Comparison of ENCODE assay signal across 7 mouse cellular contexts in genomic region chr7:133805614-133806175, GRCm38 (mm10). TPM values are rescaled to one million over a fixed set of nuclear protein-coding genes. Genes with fewer than 3 reads are reported as not detected.
DNase-seq lines count a peak whose midpoint lies in the region; ATAC-seq and TF ChIP-seq lines count a peak whose summit lies in the region.

No protein-coding gene starts in this region.

- TF ChIP-seq CTCF in stomach, postnatal 0 days (IDR thresholded peaks at IDR 0.05; ENCODE audit: low read depth): peak; percentile 93

- no peak overlapping the region for H3K4me2 ChIP-seq in intestine, embryonic 14.5 days (ENCODE audit: low read length)
- no peak overlapping the region for H3K4me2 ChIP-seq in stomach, postnatal 0 days (replicated peaks; ENCODE audit: low read depth)

- ATAC-seq in frontal cortex, adult (ENCODE audit: low TSS enrichment): peak; percentile 94
- ATAC-seq in intestine, embryonic 14.5 days (replicated peaks; ENCODE audit: low FRiP score, low TSS enrichment, low read depth): no peak
- ATAC-seq in stomach, postnatal 0 days (ENCODE audit: low FRiP score, low TSS enrichment): peak; percentile 65

- H3K9me3 ChIP-seq in intestine, embryonic 14.5 days (ENCODE audit: control insufficient read depth, low read length): no peaks in the 10 kb centered on the region
- H3K9me3 ChIP-seq in midbrain, embryonic 10.5 days (replicated peaks): no peaks in the 10 kb centered on the region
- no peaks in the 10 kb centered on the region for H3K9me3 ChIP-seq in stomach, postnatal 0 days (ENCODE audit: control insufficient read depth, low read length)

- no peaks in the 10 kb centered on the region for H3K36me3 ChIP-seq in intestine, embryonic 14.5 days (ENCODE audit: control insufficient read depth, insufficient read depth, low read length)
- no peaks in the 10 kb centered on the region for H3K36me3 ChIP-seq in midbrain, embryonic 10.5 days
- no peaks in the 10 kb centered on the region for H3K36me3 ChIP-seq in stomach, postnatal 0 days (ENCODE audit: control insufficient read depth, insufficient read depth, low read length)

- WGBS in intestine, embryonic 14.5 days: 35% methylated on average over 7 of the region's 7 CpGs
- 63% methylated on average over 7 of the region's 7 CpGs for WGBS in midbrain, embryonic 10.5 days
- 42% methylated on average over 7 of the region's 7 CpGs for WGBS in stomach, postnatal 0 days

- H3K4me1 ChIP-seq in intestine, embryonic 14.5 days (replicated peaks; ENCODE audit: control insufficient read depth, insufficient read depth, low read length): no peaks in the 10 kb centered on the region
- no peaks in the 10 kb centered on the region for H3K4me1 ChIP-seq in midbrain, embryonic 10.5 days
- H3K4me1 ChIP-seq in stomach, postnatal 0 days (replicated peaks; ENCODE audit: control insufficient read depth, insufficient read depth): no peaks in the 10 kb centered on the region

- no peak for TF ChIP-seq EP300 in stomach, postnatal 0 days (optimal IDR thresholded peaks at IDR 0.05)

- H3K27ac ChIP-seq in intestine, embryonic 14.5 days (ENCODE audit: low read depth): no peak overlapping the region
- no peak overlapping the region for H3K27ac ChIP-seq in midbrain, embryonic 10.5 days (replicated peaks)
- no peak overlapping the region for H3K27ac ChIP-seq in stomach, postnatal 0 days (replicated peaks)

- no peak overlapping the region for H3K9ac ChIP-seq in intestine, embryonic 14.5 days (ENCODE audit: low read length)
- no peak overlapping the region for H3K9ac ChIP-seq in stomach, postnatal 0 days (ENCODE audit: low read length)

- H3K27me3 ChIP-seq in intestine, embryonic 14.5 days (replicated peaks; ENCODE audit: control insufficient read depth, insufficient read depth, low read length): no peaks in the 10 kb centered on the region
- peaks cover 4% of the 10 kb centered on the region; the same call in 1 of the 2 replicates for H3K27me3 ChIP-seq in midbrain, embryonic 10.5 days (ENCODE audit: low read depth, poor library complexity, severe bottlenecking)
- no peaks in the 10 kb centered on the region for H3K27me3 ChIP-seq in stomach, postnatal 0 days (ENCODE audit: control insufficient read depth, insufficient read depth, low read length)

- no peak overlapping the region for H3K4me3 ChIP-seq in intestine, embryonic 14.5 days (ENCODE audit: low read depth, low read length)
- no peak overlapping the region for H3K4me3 ChIP-seq in midbrain, embryonic 10.5 days
- no peak overlapping the region for H3K4me3 ChIP-seq in stomach, postnatal 0 days (ENCODE audit: low read depth, low read length)

- peak; percentile 39 for DNase-seq in WW6 (ENCODE audit: low read depth, low spot score)
- peak; percentile 36 for DNase-seq in cerebellum, adult 11-12 months
- DNase-seq in intestine, embryonic 14.5 days (ENCODE audit: low spot score): peak; percentile 86
- peak; percentile 29 to 30 for DNase-seq in left cerebral cortex, adult 8-10 months (ENCODE audit: low spot score in 2 of 2)
- DNase-seq in midbrain, embryonic 10.5 days (ENCODE audit: low spot score): peak; percentile 55
- DNase-seq in stomach, postnatal 0 days (ENCODE audit: low spot score): peak; percentile 73

RNA-seq across cellular contexts. Expression of gene Dhx32, which starts 23.2 kb away (rescaled TPM):
- 72.3 and 75.3 TPM in 2 replicates for polyA plus RNA-seq in intestine, embryonic 14.5 days (2014; fragmentation: Nextera tagmentation; extraction: Ambion mirVana)
- total RNA-seq in left cerebral cortex, adult 8-10 months (2022): 10 to 100 TPM; 42.4 to 47.2 (median 43.2) TPM
- 79.2 and 81.1 TPM in 2 replicates for polyA plus RNA-seq in midbrain, embryonic 10.5 days (2016; fragmentation: Nextera tagmentation; extraction: Ambion mirVana)
- polyA plus RNA-seq in stomach, postnatal 0 days (2015; fragmentation: Nextera tagmentation; extraction: Ambion mirVana): 57.6 and 59.8 TPM in 2 replicates

RNA-seq across cellular contexts. Expression of gene Fank1, which starts 29.0 kb away (rescaled TPM):
- 0.54 and 0.64 TPM in 2 replicates for polyA plus RNA-seq in intestine, embryonic 14.5 days (2014; fragmentation: Nextera tagmentation; extraction: Ambion mirVana)
- 1 to 10 TPM; 3.3 to 4.5 (median 4.1) TPM for total RNA-seq in left cerebral cortex, adult 8-10 months (2022)
- 1.4 and 1.7 TPM in 2 replicates for polyA plus RNA-seq in midbrain, embryonic 10.5 days (2016; fragmentation: Nextera tagmentation; extraction: Ambion mirVana)
- 0.34 and 0.50 TPM in 2 replicates for polyA plus RNA-seq in stomach, postnatal 0 days (2015; fragmentation: Nextera tagmentation; extraction: Ambion mirVana)

Comparison
In these comparisons a context has a peak if more than half of its experiments do, and no peak if none do; other contexts are left out.
1. DNase-seq: peak in every context shown above with its lines; median percentile 86 in intestine, embryonic 14.5 days; 73 in stomach, postnatal 0 days; 55 in midbrain, embryonic 10.5 days; 39 in WW6; 36 in cerebellum, adult 11-12 months; 30 in left cerebral cortex, adult 8-10 months.